Mouse (Mus musculus) neural tube, embryonic 11.5 days (tissue): ENCODE results near the gene Glo1. TPM values are rescaled to one million over a fixed set of nuclear protein-coding genes. Genes with fewer than 3 reads are reported as not detected.
"Not testable (repeated sequence)": the region's sequence is repeated elsewhere in the genome, so short reads cannot be mapped to it uniquely, and the experiment has no call there.

Experiments
- ATAC-seq: fragments of 200-750 bp; cut with Nextera tagmentation; 2 replicates; pipeline ENCODE4 v1.8.0; 2017; ENCODE audit warnings: moderate number of reproducible peaks, mild to moderate bottlenecking, moderate TSS enrichment, moderate library complexity; ENCODE audit not compliant: insufficient read depth, low FRiP score, low TSS enrichment
- DNase-seq: peaks from one replicate; pipeline ENCODE4 v3.0.0-alpha.2; 2015; ENCODE audit warnings: low spot score
- H3K27ac ChIP-seq: fragments of 300-500 bp; sonication (generic); 2 replicates; pipeline ENCODE4 v1.5.1; 2014; ENCODE audit warnings: low read depth, mild to moderate bottlenecking, low read length
- H3K27me3 ChIP-seq: fragments of 300-500 bp; sonication (generic); 2 replicates; pipeline ENCODE4 v1.6.1; 2014; ENCODE audit warnings: mild to moderate bottlenecking, low read length, mixed read lengths; ENCODE audit not compliant: control insufficient read depth, insufficient read depth
- H3K36me3 ChIP-seq: fragments of 300-500 bp; sonication (generic); 2 replicates; pipeline ENCODE4 v1.6.1; 2014; ENCODE audit warnings: mild to moderate bottlenecking, low read length, moderate library complexity, mixed read lengths; ENCODE audit not compliant: control insufficient read depth, insufficient read depth
- H3K4me1 ChIP-seq: fragments of 300-500 bp; sonication (generic); 2 replicates; pipeline ENCODE4 v1.6.1; 2014; ENCODE audit warnings: low read length, mixed read lengths; ENCODE audit not compliant: control insufficient read depth, insufficient read depth
- H3K4me2 ChIP-seq: fragments of 300-500 bp; sonication (generic); 2 replicates; pipeline ENCODE4 v1.6.1; 2014; ENCODE audit warnings: low read depth, mild to moderate bottlenecking, moderate library complexity
- H3K4me3 ChIP-seq: fragments of 300-500 bp; sonication (generic); 2 replicates; pipeline ENCODE4 v1.5.1; 2014; ENCODE audit warnings: low read depth, low read length
- H3K9ac ChIP-seq: fragments of 300-500 bp; sonication (generic); 2 replicates; pipeline ENCODE4 v1.6.1; 2014; ENCODE audit warnings: mild to moderate bottlenecking, low read length
- H3K9me3 ChIP-seq: fragments of 300-500 bp; sonication (generic); 2 replicates; pipeline ENCODE4 v1.6.1; 2016; ENCODE audit warnings: low read length; ENCODE audit not compliant: control insufficient read depth
- WGBS: fragments of 180-500 bp; shearing (Covaris S2); extraction: QIAGEN DNeasy Blood & Tissue Kit; methylation state at CpG from one replicate; pipeline ENCODE4 v1.1.7; 2014; 5-methylcytosine and 5-hydroxymethylcytosine counted together
- polyA plus RNA-seq: library from polyadenylated mRNA; unstranded; fragments of >200 nt; fragmentation: Nextera tagmentation; extraction: Ambion mirVana; gene quantifications from 2 replicates; pipeline ENCODE4 v1.2.1, GENCODE M21; 2014

Gene Glo1
- polyA plus RNA-seq: 211 and 214 TPM in 2 replicates

DNA sequence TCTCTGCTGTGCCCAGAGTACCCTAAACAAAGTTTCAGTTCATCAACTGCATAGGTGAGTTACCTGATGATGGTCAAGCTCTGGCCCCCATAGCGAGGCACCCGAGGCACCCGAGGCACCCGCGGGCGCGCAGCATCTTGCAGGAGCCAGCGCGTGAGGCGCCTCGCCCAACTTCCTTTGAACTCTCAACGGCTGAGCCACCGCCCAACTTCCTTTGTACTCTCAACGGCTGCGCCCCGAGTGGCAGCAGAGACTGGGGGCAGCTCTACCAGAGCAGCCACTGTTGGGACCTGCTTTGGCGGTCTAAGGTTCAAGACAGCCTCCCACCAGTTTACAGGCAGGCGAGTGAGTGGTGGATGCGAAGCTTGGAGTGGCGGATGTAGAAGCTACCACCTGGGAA lies at the start of gene Glo1:
Glo1 (minus strand) TSS at position 153 of the 400 bp plus-strand sequence.
- not testable (repeated sequence) for ATAC-seq, H3K27me3 ChIP-seq, H3K4me2 ChIP-seq, H3K9ac ChIP-seq, H3K27ac ChIP-seq, H3K4me3 ChIP-seq, H3K36me3 ChIP-seq, DNase-seq, H3K4me1 ChIP-seq, H3K9me3 ChIP-seq
- WGBS: no CpG with 5 or more reads among the region's 20 CpGs

DNA sequence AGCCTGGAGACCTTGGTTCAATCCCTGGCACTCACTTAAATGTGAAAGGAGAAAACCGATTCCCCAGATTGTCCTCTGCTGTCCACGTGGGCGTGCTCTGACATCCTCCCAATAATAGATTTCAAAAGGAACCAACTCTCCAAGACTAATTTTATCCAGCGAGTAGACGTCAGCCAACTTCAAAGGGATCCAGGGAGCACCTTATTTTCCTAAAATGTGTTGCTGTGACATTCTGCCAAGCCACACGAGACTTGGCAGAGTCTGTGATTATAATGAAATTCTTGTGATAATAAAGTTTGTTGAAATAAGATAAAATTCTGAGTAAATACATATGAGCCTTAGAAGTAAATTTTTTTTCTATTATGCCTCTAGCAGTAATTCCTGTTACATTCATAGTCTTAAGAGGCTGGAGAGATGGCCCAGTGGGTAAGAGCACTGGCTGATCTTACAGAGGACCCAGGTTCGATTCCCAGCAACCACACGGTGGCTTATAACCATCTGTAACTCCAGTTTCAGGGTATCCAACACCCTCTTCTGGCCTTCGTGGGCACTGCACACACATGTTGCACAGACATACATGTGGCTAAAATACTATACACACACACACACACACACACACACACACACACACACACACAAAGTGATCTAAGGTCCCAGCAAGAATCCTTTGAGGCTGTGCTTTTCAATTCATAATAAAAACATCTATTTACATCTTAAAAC lies 48.5 kb upstream of the Glo1 start:
- WGBS: 90% methylated on average over 9 of the region's 9 CpGs
- no peaks in the 10 kb centered on the region for H3K9me3 ChIP-seq
- no peak overlapping the region for H3K4me2 ChIP-seq
- no peak overlapping the region for H3K27ac ChIP-seq
- no peaks in the 10 kb centered on the region for H3K27me3 ChIP-seq
- H3K9ac ChIP-seq: no peak overlapping the region
- DNase-seq (no peak), ATAC-seq (no peak)
- no peak overlapping the region for H3K4me3 ChIP-seq
- H3K4me1 ChIP-seq: no peaks in the 10 kb centered on the region
- H3K36me3 ChIP-seq: no peaks in the 10 kb centered on the region

DNA sequence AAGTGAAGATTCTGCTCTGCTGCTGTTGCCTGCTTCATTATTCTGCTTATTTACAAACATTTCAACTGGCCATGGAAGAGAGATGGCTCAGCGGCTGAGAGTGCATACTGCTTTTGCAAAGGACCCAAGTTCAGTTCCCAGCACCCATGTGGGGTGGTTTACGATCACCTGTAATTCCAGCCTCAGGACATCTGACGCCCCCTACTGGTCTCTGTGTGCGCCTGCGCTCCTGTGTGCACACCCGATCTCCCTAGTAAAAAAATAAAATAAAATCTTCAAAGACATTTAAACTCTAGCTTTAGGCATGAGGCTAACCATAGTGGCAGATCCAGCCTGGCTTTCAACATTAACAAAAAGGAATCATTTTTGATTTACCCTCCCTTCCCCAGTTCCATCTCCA lies 46.4 kb upstream of the Glo1 start:
- H3K4me2 ChIP-seq: no peak overlapping the region
- ATAC-seq (no peak), DNase-seq (no peak)
- H3K27ac ChIP-seq: no peak overlapping the region
- H3K27me3 ChIP-seq: no peaks in the 10 kb centered on the region
- H3K9me3 ChIP-seq: no peaks in the 10 kb centered on the region
- no peak overlapping the region for H3K9ac ChIP-seq
- H3K4me3 ChIP-seq: no peak overlapping the region
- no peaks in the 10 kb centered on the region for H3K4me1 ChIP-seq
- 91% methylated on average over 6 of the region's 6 CpGs for WGBS
- H3K36me3 ChIP-seq: no peaks in the 10 kb centered on the region

DNA sequence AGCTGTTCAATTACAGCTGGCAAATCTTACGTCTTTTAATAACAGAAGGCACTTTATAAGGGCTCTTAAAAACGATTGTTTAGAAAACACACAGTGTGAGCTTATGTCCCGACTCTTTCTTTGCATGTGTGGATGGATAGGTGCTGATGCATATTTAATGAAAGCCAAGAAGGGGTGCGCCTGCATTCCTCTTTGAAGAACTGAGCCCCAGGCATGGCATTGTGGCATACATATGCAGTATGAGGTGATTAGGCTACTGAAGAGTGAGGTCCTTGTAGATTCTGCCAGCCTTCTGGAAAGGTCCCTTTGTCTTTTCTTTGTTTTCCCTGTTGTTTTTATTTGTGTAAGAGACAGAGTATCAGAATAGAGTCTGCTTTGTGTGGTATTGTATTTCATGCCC lies 45.9 kb upstream of the Glo1 start:
- H3K27ac ChIP-seq: no peak overlapping the region

DNA sequence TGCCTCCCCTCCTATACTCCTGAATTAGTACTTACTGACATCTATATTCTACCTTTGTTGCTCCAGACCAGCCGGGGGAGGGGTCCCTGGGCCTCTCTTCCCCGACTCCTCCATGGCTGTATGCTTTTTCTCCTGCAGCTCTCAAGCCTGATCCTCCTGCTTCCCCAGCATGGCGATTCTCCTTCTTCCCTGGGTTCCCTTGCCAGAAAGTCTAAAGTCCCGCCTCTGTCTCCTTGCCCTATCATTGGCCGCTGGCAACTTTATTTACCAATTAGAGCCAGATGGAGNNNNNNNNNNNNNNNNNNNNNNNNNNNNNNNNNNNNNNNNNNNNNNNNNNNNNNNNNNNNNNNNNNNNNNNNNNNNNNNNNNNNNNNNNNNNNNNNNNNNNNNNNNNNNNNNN lies 38.2 kb upstream of the Glo1 start:
- H3K27me3 ChIP-seq: no peaks in the 10 kb centered on the region
- ATAC-seq: no peak
- H3K4me3 ChIP-seq: no peak overlapping the region
- no peak overlapping the region for H3K4me2 ChIP-seq
- H3K36me3 ChIP-seq: no peaks in the 10 kb centered on the region
- H3K9ac ChIP-seq: no peak overlapping the region
- WGBS: 77% methylated on average over 5 of the region's 5 CpGs
- no peak for DNase-seq
- H3K9me3 ChIP-seq: no peaks in the 10 kb centered on the region
- H3K4me1 ChIP-seq: no peaks in the 10 kb centered on the region
- H3K27ac ChIP-seq: no peak overlapping the region

More for the DNA sequence above, 45.9 kb upstream of the Glo1 start:
- DNase-seq (no peak), ATAC-seq (no peak)
- no peaks in the 10 kb centered on the region for H3K9me3 ChIP-seq
- WGBS: 73% methylated on average over 4 of the region's 4 CpGs
- H3K4me1 ChIP-seq: no peaks in the 10 kb centered on the region
- no peaks in the 10 kb centered on the region for H3K27me3 ChIP-seq
- H3K4me3 ChIP-seq: no peak overlapping the region
- no peak overlapping the region for H3K9ac ChIP-seq
- no peak overlapping the region for H3K4me2 ChIP-seq
- H3K36me3 ChIP-seq: no peaks in the 10 kb centered on the region

DNA sequence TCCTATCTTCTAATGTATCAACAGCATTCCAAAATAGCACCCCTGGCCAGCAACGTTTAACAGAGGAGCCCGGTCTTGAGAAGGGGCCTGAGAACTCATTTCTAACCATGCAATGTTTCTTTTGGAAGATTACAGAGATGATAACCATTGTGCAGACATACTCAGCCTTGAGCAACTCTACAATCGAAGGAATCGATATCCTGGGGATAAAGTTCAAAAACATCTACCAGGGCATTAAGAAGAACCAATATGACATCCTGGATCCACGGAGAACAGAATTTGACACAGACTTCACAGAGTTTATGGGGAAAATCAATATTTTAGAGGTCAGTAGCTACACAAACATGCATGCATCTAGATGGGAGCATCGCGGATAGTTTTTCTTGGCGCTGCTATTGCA lies 36.5 kb upstream of the Glo1 start:
- Histone ChIP-seq H3K4me2 (no peak overlapping the region), H3K9me3 (no peaks in the 10 kb centered on the region), H3K27me3 (no peaks in the 10 kb centered on the region), H3K4me1 (no peaks in the 10 kb centered on the region), H3K27ac (no peak overlapping the region), H3K9ac (no peak overlapping the region), H3K36me3 (no peaks in the 10 kb centered on the region), H3K4me3 (no peak overlapping the region)
- 93% methylated on average over 8 of the region's 8 CpGs for WGBS
- no peak for DNase-seq
- ATAC-seq: no peak

DNA sequence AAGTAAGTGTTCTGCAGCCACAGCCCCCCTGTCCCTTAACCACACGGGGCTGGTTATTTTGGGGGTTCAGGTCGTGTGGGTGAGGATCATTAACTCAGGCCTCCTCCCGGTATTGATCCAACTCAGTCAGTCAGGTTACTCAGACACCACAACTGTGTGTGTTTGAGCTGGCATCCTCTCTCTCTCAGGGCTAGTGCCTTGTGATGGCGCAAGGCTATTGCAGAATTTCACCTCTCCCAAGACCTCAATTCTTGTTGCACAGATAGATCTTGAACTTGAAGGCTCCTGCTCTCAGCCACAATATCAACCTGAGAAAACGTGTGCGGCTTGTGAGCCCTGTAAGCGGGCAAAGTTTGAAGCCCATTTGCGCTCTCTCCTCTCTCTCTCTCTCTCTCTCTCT lies 35.5 kb upstream of the Glo1 start:
- H3K27me3 ChIP-seq: no peaks in the 10 kb centered on the region

DNA sequence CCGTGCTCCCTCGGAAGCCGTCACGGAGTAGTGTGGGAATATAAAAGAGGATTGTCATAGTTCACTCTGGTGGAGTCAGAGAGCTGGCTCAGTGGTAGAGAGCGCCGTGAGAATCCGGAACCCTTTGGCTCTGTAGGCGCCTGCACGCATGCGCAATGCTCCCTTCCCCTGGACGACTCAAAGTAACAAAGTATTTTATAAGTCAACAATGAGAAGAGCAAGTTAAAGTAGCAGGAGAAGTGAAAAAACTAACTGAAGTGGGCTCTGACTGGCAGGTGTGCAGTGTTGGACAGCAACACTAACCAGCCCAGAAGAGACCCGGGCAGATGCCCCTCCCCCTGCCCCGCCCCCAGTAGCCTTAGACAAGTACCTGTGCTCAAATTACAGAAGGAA lies 31.5 kb upstream of the Glo1 start:
- DNase-seq (peak; percentile 75), ATAC-seq (no peak)
- Histone ChIP-seq H3K9me3 (no peaks in the 10 kb centered on the region), H3K4me3 (peak overlapping the region; percentile 21), H3K4me2 (peak overlapping the region; percentile 27), H3K4me1 (no peaks in the 10 kb centered on the region), H3K27me3 (no peaks in the 10 kb centered on the region), H3K36me3 (no peaks in the 10 kb centered on the region), H3K9ac (no peak overlapping the region), H3K27ac (no peak overlapping the region)
- WGBS: 14% methylated on average over 13 of the region's 13 CpGs

More for the DNA sequence above, 35.5 kb upstream of the Glo1 start:
- Histone ChIP-seq H3K4me1 (no peaks in the 10 kb centered on the region), H3K9ac (no peak overlapping the region), H3K4me3 (no peak overlapping the region), H3K36me3 (no peaks in the 10 kb centered on the region), H3K9me3 (no peaks in the 10 kb centered on the region), H3K4me2 (no peak overlapping the region), H3K27ac (no peak overlapping the region)
- ATAC-seq: no peak
- no peak for DNase-seq
- WGBS: 76% methylated on average over 8 of the region's 8 CpGs

DNA sequence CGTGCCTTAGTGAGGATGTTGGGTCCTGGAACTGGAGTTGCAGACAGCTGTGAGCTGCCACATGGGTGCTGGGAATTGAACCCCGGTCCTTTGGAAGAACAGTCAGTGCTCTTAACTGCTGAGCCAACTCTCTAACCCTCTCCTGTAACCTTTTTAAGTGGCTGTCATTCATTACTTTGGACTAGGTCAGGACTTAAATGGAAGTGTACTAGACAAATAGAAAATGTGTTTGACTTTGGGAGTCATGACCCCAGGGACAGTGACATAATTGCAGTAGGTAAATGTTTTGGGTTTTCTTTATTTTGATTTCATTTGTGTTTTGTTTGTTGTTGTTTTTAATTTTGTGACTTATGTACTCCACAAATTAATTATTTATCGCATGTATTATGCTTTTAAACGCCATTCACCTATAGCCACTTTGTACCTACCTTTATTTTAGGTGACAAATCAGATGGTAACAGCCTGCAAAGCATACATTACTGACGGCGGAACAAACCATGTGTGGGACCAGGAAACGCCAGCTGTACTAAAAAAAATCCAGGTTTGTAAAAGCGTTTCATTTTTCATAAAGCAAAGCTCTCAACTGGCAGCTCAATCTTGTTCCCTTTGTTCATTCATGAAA lies 31.0 kb upstream of the Glo1 start:
- Histone ChIP-seq H3K4me1 (no peaks in the 10 kb centered on the region), H3K4me3 (peak overlapping the region; percentile 21), H3K9ac (no peak overlapping the region), H3K27ac (no peak overlapping the region), H3K36me3 (no peaks in the 10 kb centered on the region), H3K4me2 (peak overlapping the region; percentile 27), H3K27me3 (no peaks in the 10 kb centered on the region), H3K9me3 (no peaks in the 10 kb centered on the region)
- 62% methylated on average over 8 of the region's 8 CpGs for WGBS
- DNase-seq (no peak), ATAC-seq (no peak)
